In the genomic region with DNA sequence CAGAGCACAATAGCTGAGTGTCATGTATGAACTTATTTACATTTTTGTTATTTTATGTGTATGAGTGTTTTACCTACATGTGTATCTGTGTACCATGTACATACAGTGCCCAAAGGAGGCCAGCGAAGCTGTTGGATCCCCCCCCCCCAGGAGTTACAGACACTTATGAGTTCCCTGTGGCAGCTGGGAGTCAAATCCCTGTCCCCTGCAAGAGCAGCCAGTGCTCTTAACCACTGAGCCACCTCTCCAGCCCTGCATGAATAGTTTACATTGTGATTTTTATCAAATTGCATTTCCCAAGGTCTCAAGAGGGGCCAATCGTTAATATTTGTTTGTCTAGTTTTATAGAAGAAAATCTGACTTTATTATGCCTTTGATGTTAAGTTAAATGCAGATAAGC, we compare ENCODE assay signal across 10 mouse cellular contexts. TPM values are rescaled to one million over a fixed set of nuclear protein-coding genes. Genes with fewer than 3 reads are reported as not detected.
A peak's percentile ranks its signal among the peaks of the same experiment; 100 is the strongest.
DNase-seq lines count a peak whose midpoint lies in the region; ATAC-seq and TF ChIP-seq lines count a peak whose summit lies in the region.
"Had no signal": no experiment of that assay in that cellular context is flagged by ENCODE, and none has a peak within 500 bp of the region (broad histone marks: within the 10 kb centered on the region; RNA-seq: fewer than 3 reads in every experiment).

No protein-coding gene starts in this region.

- peaks cover 6% of the 10 kb centered on the region for H3K4me1 ChIP-seq in kidney, postnatal 0 days (replicated peaks; ENCODE audit: insufficient read depth, low read length)
- H3K4me1 ChIP-seq in kidney, adult 2 months (ENCODE audit: control insufficient read depth, insufficient read depth, low read length) = peaks cover 3% of the 10 kb centered on the region; the same call in 1 of the 2 replicates
- H3K4me1 ChIP-seq in embryonic facial prominence, embryonic 14.5 days (ENCODE audit: control insufficient read depth, insufficient read depth, low read length) = peaks cover 8% of the 10 kb centered on the region
- peaks cover 0 to 2% of the 10 kb centered on the region in 2 experiments; a peak in 1 of 4 replicates for H3K4me1 ChIP-seq in liver, embryonic 14.5 days (replicated peaks; ENCODE audit: control insufficient read depth in 2 of 2, insufficient read depth in 2 of 2, low read length in 1 of 2)

- intact Hi-C loops in heart, postnatal 25 days (cut with DNase I) = no loop called here

- 63% methylated on average over 2 of the region's 2 CpGs for WGBS in kidney, postnatal 0 days
- WGBS in kidney, adult 2 months = 66% methylated on average over 2 of the region's 2 CpGs
- WGBS in embryonic facial prominence, embryonic 14.5 days = 58% methylated on average over 2 of the region's 2 CpGs
- WGBS in liver, embryonic 14.5 days (ENCODE audit: insufficient replicate concordance) = 51% methylated on average over 2 of the region's 2 CpGs

- peak overlapping the region; percentile 27; the same call in 1 of the 2 replicates for H3K4me2 ChIP-seq in kidney, postnatal 0 days (ENCODE audit: low read length)
- H3K4me2 ChIP-seq in embryonic facial prominence, embryonic 14.5 days (ENCODE audit: low read depth, low read length) = peak overlapping the region; percentile 38; the same call in 1 of the 2 replicates
- peak overlapping the region; percentile 38; the same call in 1 of the 2 replicates for H3K4me2 ChIP-seq in liver, embryonic 14.5 days (ENCODE audit: low read depth)

- H3K27me3 ChIP-seq in kidney, postnatal 0 days (ENCODE audit: insufficient read depth, low read length) = no peaks in the 10 kb centered on the region
- no peaks in the 10 kb centered on the region for H3K27me3 ChIP-seq in kidney, adult 2 months (replicated peaks; ENCODE audit: control insufficient read depth, insufficient read depth, low read length)
- no peaks in the 10 kb centered on the region for H3K27me3 ChIP-seq in embryonic facial prominence, embryonic 14.5 days (replicated peaks; ENCODE audit: control insufficient read depth, insufficient read depth, low read length)
- no peaks in the 10 kb centered on the region for H3K27me3 ChIP-seq in liver, embryonic 14.5 days (ENCODE audit: control insufficient read depth, insufficient read depth, low read length)

- no peak overlapping the region for H3K4me3 ChIP-seq in kidney, postnatal 0 days (replicated peaks; ENCODE audit: low read depth, low read length)
- H3K4me3 ChIP-seq in kidney, adult 2 months (ENCODE audit: insufficient read depth, low read depth, low read length) = no peak overlapping the region
- no peak overlapping the region for H3K4me3 ChIP-seq in embryonic facial prominence, embryonic 14.5 days (ENCODE audit: low read depth, low read length)
- H3K4me3 ChIP-seq in liver, embryonic 14.5 days (ENCODE audit: insufficient read depth in 1 of 2, low read depth in 2 of 2, low read length in 2 of 2) = no peak overlapping the region

- no peak overlapping the region for H3K27ac ChIP-seq in kidney, postnatal 0 days
- H3K27ac ChIP-seq in kidney, adult 2 months (ENCODE audit: insufficient read depth, low read depth, low read length) = no peak overlapping the region
- no peak overlapping the region for H3K27ac ChIP-seq in embryonic facial prominence, embryonic 14.5 days (replicated peaks; ENCODE audit: low read depth, low read length)
- H3K27ac ChIP-seq in liver, embryonic 14.5 days = no peak overlapping the region

- no peak for TF ChIP-seq POLR2A in kidney, adult 2 months (IDR thresholded peaks at IDR 0.05; ENCODE audit: low read depth, low read length)

- no peak for TF ChIP-seq EP300 in liver, embryonic 14.5 days (IDR thresholded peaks at IDR 0.05; ENCODE audit: low read depth)

- peak; percentile 36; the same call in 1 of the 2 replicates for ATAC-seq in kidney, postnatal 0 days (replicated peaks; ENCODE audit: low FRiP score, low read depth)
- ATAC-seq in embryonic facial prominence, embryonic 14.5 days (ENCODE audit: low read depth) = no peak
- ATAC-seq in liver, embryonic 14.5 days (ENCODE audit: insufficient read depth) = no peak
- ATAC-seq: inflammation-experienced regulatory T-cells, adult 6 months had no signal

- DNase-seq in heart, adult 11 months = peak; percentile 71
- DNase-seq in heart, postnatal 25 days (ENCODE audit: low spot score) = no peak
- DNase-seq in kidney, postnatal 0 days (ENCODE audit: low spot score) = no peak
- no peak for DNase-seq in kidney, adult 2 months
- no peak for DNase-seq in embryonic facial prominence, embryonic 14.5 days (ENCODE audit: low spot score)
- DNase-seq in liver, embryonic 14.5 days (ENCODE audit: low read depth in 3 of 3, low spot score in 3 of 3) = no peak
- DNase-seq in thymus, postnatal 10 days (ENCODE audit: low spot score in 2 of 2) = no peak
- no peak for DNase-seq in cerebellum, postnatal 10 days

- H3K36me3 ChIP-seq in kidney, postnatal 0 days (ENCODE audit: insufficient read depth, low read length) = no peaks in the 10 kb centered on the region
- H3K36me3 ChIP-seq in kidney, adult 2 months (ENCODE audit: control insufficient read depth, insufficient read depth, low read length) = no peaks in the 10 kb centered on the region
- no peaks in the 10 kb centered on the region for H3K36me3 ChIP-seq in embryonic facial prominence, embryonic 14.5 days (ENCODE audit: control insufficient read depth, insufficient read depth, low read length)
- no peaks in the 10 kb centered on the region for H3K36me3 ChIP-seq in liver, embryonic 14.5 days (replicated peaks; ENCODE audit: control insufficient read depth, insufficient read depth, low read depth)

- TF ChIP-seq CTCF in kidney, postnatal 0 days (IDR thresholded peaks at IDR 0.05; ENCODE audit: low read depth) = no peak
- no peak for TF ChIP-seq CTCF in kidney, adult 2 months (conservative IDR thresholded peaks at IDR 0.05; ENCODE audit: insufficient read depth, insufficient read length, low read depth, low read length)
- TF ChIP-seq CTCF in liver, embryonic 14.5 days (IDR thresholded peaks at IDR 0.05; ENCODE audit: low read depth) = no peak

- no peak overlapping the region for H3K9ac ChIP-seq in kidney, postnatal 0 days (ENCODE audit: low read depth, low read length)
- no peak overlapping the region for H3K9ac ChIP-seq in embryonic facial prominence, embryonic 14.5 days (ENCODE audit: low read depth, low read length)
- H3K9ac ChIP-seq in liver, embryonic 14.5 days (replicated peaks) = no peak overlapping the region

- H3K9me3 ChIP-seq in kidney, postnatal 0 days (replicated peaks; ENCODE audit: low read length) = no peaks in the 10 kb centered on the region
- no peaks in the 10 kb centered on the region for H3K9me3 ChIP-seq in embryonic facial prominence, embryonic 14.5 days (ENCODE audit: control insufficient read depth, low read length)
- H3K9me3 ChIP-seq in liver, embryonic 14.5 days (ENCODE audit: control insufficient read depth, low read length) = no peaks in the 10 kb centered on the region

RNA-seq across cellular contexts. Expression of gene Trim63, which starts 8.0 kb away (rescaled TPM):
- 100 to 1,000 TPM; 215 to 229 TPM for total RNA-seq in heart, postnatal 25 days (2021)
- 2.4 and 2.7 TPM in 2 replicates for polyA plus RNA-seq in kidney, postnatal 0 days (2015; fragmentation: Nextera tagmentation; extraction: Ambion mirVana)
- polyA plus RNA-seq in kidney, adult 2 months (2012; rRNA removed) = 4.2 and 7.4 TPM in 2 replicates
- polyA plus RNA-seq in embryonic facial prominence, embryonic 14.5 days (2014; fragmentation: Nextera tagmentation; extraction: Ambion mirVana) = 2.0 and 2.5 TPM in 2 replicates
- polyA plus RNA-seq in liver, embryonic 14.5 days (2012; rRNA removed) = 0.07 TPM in 1 of 2 replicates, not detected in the other
- polyA plus RNA-seq in liver, embryonic 14.5 days (2014; fragmentation: Nextera tagmentation; extraction: Ambion mirVana) = not detected in 2 replicates
- polyA plus RNA-seq: inflammation-experienced regulatory T-cells, adult 6 months had no signal

RNA-seq across cellular contexts. Expression of gene Pdik1l, which starts 19.3 kb away (rescaled TPM):
- 1 to 10 TPM; 5.8 to 8.4 TPM for total RNA-seq in heart, postnatal 25 days (2021)
- 12.5 and 14.1 TPM in 2 replicates for polyA plus RNA-seq in kidney, postnatal 0 days (2015; fragmentation: Nextera tagmentation; extraction: Ambion mirVana)
- polyA plus RNA-seq in kidney, adult 2 months (2012; rRNA removed) = 3.3 and 3.4 TPM in 2 replicates
- polyA plus RNA-seq in embryonic facial prominence, embryonic 14.5 days (2014; fragmentation: Nextera tagmentation; extraction: Ambion mirVana) = 18.5 and 19.6 TPM in 2 replicates
- 2.8 and 4.5 TPM in 2 replicates for polyA plus RNA-seq in liver, embryonic 14.5 days (2012; rRNA removed)
- 11.7 and 12.4 TPM in 2 replicates for polyA plus RNA-seq in liver, embryonic 14.5 days (2014; fragmentation: Nextera tagmentation; extraction: Ambion mirVana)

RNA-seq across cellular contexts. Expression of gene Slc30a2, which starts 36.0 kb away (rescaled TPM):
- under 1 TPM; 0.31 to 0.36 TPM for total RNA-seq in heart, postnatal 25 days (2021)
- polyA plus RNA-seq in kidney, postnatal 0 days (2015; fragmentation: Nextera tagmentation; extraction: Ambion mirVana) = 0.48 and 0.82 TPM in 2 replicates
- polyA plus RNA-seq in kidney, adult 2 months (2012; rRNA removed) = 32.3 and 33.3 TPM in 2 replicates
- polyA plus RNA-seq in embryonic facial prominence, embryonic 14.5 days (2014; fragmentation: Nextera tagmentation; extraction: Ambion mirVana) = 0.13 and 0.42 TPM in 2 replicates
- 0.02 TPM in 1 of 2 replicates, not detected in the other for polyA plus RNA-seq in liver, embryonic 14.5 days (2012; rRNA removed)
- polyA plus RNA-seq in liver, embryonic 14.5 days (2014; fragmentation: Nextera tagmentation; extraction: Ambion mirVana) = not detected in 2 replicates
- total RNA-seq: layer of hippocampus, postnatal 14 days had no signal

RNA-seq across cellular contexts. Expression of gene Grrp1, which starts 53.1 kb away (rescaled TPM):
- total RNA-seq in heart, postnatal 25 days (2021) = 1 to 10 TPM; 6.0 to 7.6 TPM
- 10.8 and 12.3 TPM in 2 replicates for polyA plus RNA-seq in kidney, postnatal 0 days (2015; fragmentation: Nextera tagmentation; extraction: Ambion mirVana)
- polyA plus RNA-seq in kidney, adult 2 months (2012; rRNA removed) = 11.5 and 11.8 TPM in 2 replicates
- 6.8 and 7.4 TPM in 2 replicates for polyA plus RNA-seq in embryonic facial prominence, embryonic 14.5 days (2014; fragmentation: Nextera tagmentation; extraction: Ambion mirVana)
- 0.77 and 1.1 TPM in 2 replicates for polyA plus RNA-seq in liver, embryonic 14.5 days (2012; rRNA removed)
- polyA plus RNA-seq in liver, embryonic 14.5 days (2014; fragmentation: Nextera tagmentation; extraction: Ambion mirVana) = 0.40 and 0.55 TPM in 2 replicates
- polyA plus RNA-seq: inflammation-experienced regulatory T-cells, adult 6 months had no signal

Comparison
In these comparisons a context has a peak if more than half of its experiments do, and no peak if none do; other contexts are left out.
1. RNA of gene Slc30a2, which starts 36.0 kb away (polyA plus RNA-seq): 32.3 to 33.3 TPM in kidney, adult 2 months; 0.48 to 0.82 TPM in kidney, postnatal 0 days, 0.13 to 0.42 TPM in embryonic facial prominence, embryonic 14.5 days and 0.02 TPM in liver, embryonic 14.5 days; every median in the first group is over 10 times any median in the second.
2. Peak in every context shown above with its lines, with median percentiles within 50 percentile points of each other: H3K4me2 ChIP-seq.